Mouse (Mus musculus) frontal cortex, postnatal 36 days (tissue): ENCODE results near the gene Nubp1.

ENCODE experiments used
- DNase-seq, 2 experiments: peaks; one replicate each; pipeline ENCODE4 v3.0.0; 2022; ENCODE audit warnings: low spot score in 2 of 2

The Nubp1 gene

GRCm38 (mm10) chr16:10417723-10418259 is 6.0 kb downstream of the Nubp1 start:
- DNase-seq: no peak

- no peak for DNase-seq
Measured at GRCm38 (mm10) chr16:10420447-10421054, 8.8 kb downstream of the Nubp1 start.

GRCm38 (mm10) chr16:10431911-10432310 is 20.2 kb downstream of the Nubp1 start:
- DNase-seq: no peak

- DNase-seq: no peak
Measured at GRCm38 (mm10) chr16:10432387-10432786, 20.6 kb downstream of the Nubp1 start.

GRCm38 (mm10) chr16:10433344-10433743 is 21.6 kb downstream of the Nubp1 start:
- DNase-seq: no peak

GRCm38 (mm10) chr16:10436166-10436565 is 24.4 kb downstream of the Nubp1 start:
- no peak for DNase-seq

GRCm38 (mm10) chr16:10438055-10438454 is 26.3 kb downstream of the Nubp1 start:
- no peak for DNase-seq

- DNase-seq: no peak
Measured at GRCm38 (mm10) chr16:10441328-10441727, 29.6 kb downstream of the Nubp1 start.

GRCm38 (mm10) chr16:10441761-10442160 is 30.0 kb downstream of the Nubp1 start:
- DNase-seq: no peak

GRCm38 (mm10) chr16:10443723-10444122 is 32.0 kb downstream of the Nubp1 start:
- DNase-seq: no peak

GRCm38 (mm10) chr16:10446573-10447263 is 35.0 kb downstream of the Nubp1 start:
- DNase-seq: peak in 1 of 2 experiments; percentile 32

GRCm38 (mm10) chr16:10447264-10447594 is 35.5 kb downstream of the Nubp1 start, which contains the start of gene Tvp23a:
TSS of gene Tvp23a (minus strand) at chr16:10447362.
- DNase-seq: peak; percentile 87 to 90

- no peak for DNase-seq
Measured at GRCm38 (mm10) chr16:10447781-10448180, 36.0 kb downstream of the Nubp1 start.

GRCm38 (mm10) chr16:10448931-10449330 is 37.2 kb downstream of the Nubp1 start:
- no peak for DNase-seq

- DNase-seq: no peak
Measured at GRCm38 (mm10) chr16:10451906-10452305, 40.2 kb downstream of the Nubp1 start.

GRCm38 (mm10) chr16:10452445-10452896 is 40.7 kb downstream of the Nubp1 start:
- peak; percentile 58 to 59 for DNase-seq

GRCm38 (mm10) chr16:10453872-10454582 is 42.3 kb downstream of the Nubp1 start:
- DNase-seq: no peak

- DNase-seq: no peak
Measured at GRCm38 (mm10) chr16:10454583-10454974, 42.8 kb downstream of the Nubp1 start.

- DNase-seq: no peak
Measured at GRCm38 (mm10) chr16:10460188-10460587, 48.4 kb downstream of the Nubp1 start.

GRCm38 (mm10) chr16:10461178-10461577 is 49.4 kb downstream of the Nubp1 start:
- DNase-seq: no peak

- no peak for DNase-seq
Measured at GRCm38 (mm10) chr16:10465011-10465681, 53.4 kb downstream of the Nubp1 start.
